Mouse (Mus musculus): ENCODE results near the gene Slc38a2. TPM values are rescaled to one million over a fixed set of nuclear protein-coding genes. Genes with fewer than 3 reads are reported as not detected.

The Slc38a2 gene
- polyA plus RNA-seq, 1 experiment from 2014 or later, result 95.3 TPM

DNA sequence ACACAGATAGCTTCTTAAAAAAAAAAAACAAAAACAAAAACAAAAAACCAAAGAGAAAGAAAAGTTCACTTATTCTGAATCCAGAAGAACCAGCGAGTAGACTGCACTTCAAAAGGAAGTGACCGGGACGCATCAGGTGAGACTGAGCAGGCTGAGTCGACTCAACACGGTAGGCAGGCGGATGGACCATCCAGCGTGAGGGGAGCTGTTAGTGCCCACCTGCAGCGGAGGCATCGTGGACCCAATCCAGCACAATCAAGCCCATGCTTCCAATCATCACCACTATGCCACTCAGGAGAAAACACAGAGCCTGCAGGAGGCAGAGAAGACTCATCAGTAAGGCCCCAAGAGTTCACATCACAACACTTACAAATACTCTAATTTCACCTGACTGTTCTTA lies 9.6 kb downstream of the Slc38a2 start:
- Histone ChIP-seq H3K36me3 (peaks cover 60% of the 10 kb centered on the region), H3K9me3 (no peaks in the 10 kb centered on the region), H3K9ac (no peak overlapping the region), H3K27me3 (replicated peaks) (no peaks in the 10 kb centered on the region), H3K4me1 (replicated peaks) (0 out of 2 replicates have a peak, but pooled peaks cover 3% of the 10 kb centered on the region), H3K4me3 (replicated peaks) (no peak overlapping the region), H3K27ac (no peak overlapping the region), H3K4me2 (replicated peaks) (no peak overlapping the region)
- no peak for ATAC-seq
- 87% methylated on average over 9 of the region's 9 CpGs for WGBS

DNA sequence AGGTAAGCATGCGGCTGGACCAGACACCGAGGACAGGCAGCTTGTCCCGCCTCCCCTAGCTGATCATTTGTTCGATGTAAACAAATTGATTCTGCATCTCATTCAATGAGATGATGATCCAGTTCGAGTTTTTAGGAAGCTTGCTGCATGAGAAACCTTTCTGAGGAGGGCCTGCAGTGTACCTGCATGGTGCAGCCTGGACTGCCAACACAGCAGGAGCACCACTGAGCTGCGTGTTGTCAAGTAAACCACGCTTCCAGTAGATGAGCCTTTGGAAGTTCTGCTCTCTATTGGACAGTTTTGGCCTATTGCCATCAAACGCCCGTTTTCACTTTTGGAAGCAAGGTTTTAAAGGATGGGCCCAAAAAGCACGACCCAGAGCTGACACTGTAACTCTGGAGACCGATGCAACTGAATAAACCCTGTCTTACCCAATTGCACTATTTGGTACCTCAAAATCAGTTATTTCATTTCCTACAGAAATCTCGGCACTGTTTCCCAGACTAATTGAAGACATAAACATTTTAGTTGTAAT lies 10.7 kb downstream of the Slc38a2 start:
- ATAC-seq, result no peak
- Histone ChIP-seq H3K4me3 (replicated peaks) (no peak overlapping the region), H3K9ac (no peak overlapping the region), H3K9me3 (no peaks in the 10 kb centered on the region), H3K4me1 (replicated peaks) (0 out of 2 replicates have a peak, but pooled peaks cover 7% of the 10 kb centered on the region), H3K36me3 (peaks cover 51% of the 10 kb centered on the region), H3K27ac (no peak overlapping the region), H3K4me2 (replicated peaks) (no peak overlapping the region), H3K27me3 (replicated peaks) (no peaks in the 10 kb centered on the region)
- 88% methylated on average over 12 of the region's 12 CpGs for WGBS

DNA sequence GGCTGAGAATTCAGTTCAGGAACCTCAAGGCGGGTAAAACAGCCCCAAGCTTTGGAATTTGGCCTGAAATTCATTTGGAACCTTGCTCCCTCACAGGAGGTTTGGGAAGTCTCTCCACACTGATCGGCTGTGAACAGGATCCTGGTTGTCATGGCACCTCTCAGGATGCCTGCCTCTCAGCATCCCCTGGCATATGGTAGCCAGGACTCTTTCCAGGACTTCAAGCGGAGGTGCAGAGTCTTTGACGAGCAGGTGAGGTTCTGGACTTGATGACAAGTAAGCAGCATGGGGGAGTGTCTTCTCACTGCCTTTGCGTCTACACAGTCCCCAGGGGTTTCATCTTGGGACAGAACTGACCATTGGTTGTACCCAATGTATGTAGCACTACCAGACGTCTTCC lies 11.5 kb downstream of the Slc38a2 start:
- Histone ChIP-seq H3K9me3 (no peaks in the 10 kb centered on the region), H3K27ac (no peak overlapping the region), H3K36me3 (peaks cover 44% of the 10 kb centered on the region), H3K4me3 (replicated peaks) (no peak overlapping the region), H3K4me1 (replicated peaks) (0 out of 2 replicates have a peak, but pooled peaks cover 4% of the 10 kb centered on the region), H3K9ac (no peak overlapping the region), H3K27me3 (replicated peaks) (no peaks in the 10 kb centered on the region), H3K4me2 (replicated peaks) (no peak overlapping the region)
- 83% methylated on average over 6 of the region's 6 CpGs for WGBS
- ATAC-seq, result no peak

GRCm38 (mm10) chr15:96687366-96687765 lies 12.2 kb downstream of the Slc38a2 start:
- Histone ChIP-seq H3K27ac (no peak overlapping the region), H3K9me3 (no peaks in the 10 kb centered on the region), H3K36me3 (peaks cover 37% of the 10 kb centered on the region), H3K9ac (no peak overlapping the region), H3K4me3 (replicated peaks) (no peak overlapping the region), H3K4me1 (replicated peaks) (0 out of 2 replicates have a peak, but pooled peaks cover 4% of the 10 kb centered on the region), H3K4me2 (replicated peaks) (no peak overlapping the region), H3K27me3 (replicated peaks) (no peaks in the 10 kb centered on the region)
- ATAC-seq, result no peak
- WGBS, result 30% methylated on average over 1 of the region's 1 CpGs

DNA sequence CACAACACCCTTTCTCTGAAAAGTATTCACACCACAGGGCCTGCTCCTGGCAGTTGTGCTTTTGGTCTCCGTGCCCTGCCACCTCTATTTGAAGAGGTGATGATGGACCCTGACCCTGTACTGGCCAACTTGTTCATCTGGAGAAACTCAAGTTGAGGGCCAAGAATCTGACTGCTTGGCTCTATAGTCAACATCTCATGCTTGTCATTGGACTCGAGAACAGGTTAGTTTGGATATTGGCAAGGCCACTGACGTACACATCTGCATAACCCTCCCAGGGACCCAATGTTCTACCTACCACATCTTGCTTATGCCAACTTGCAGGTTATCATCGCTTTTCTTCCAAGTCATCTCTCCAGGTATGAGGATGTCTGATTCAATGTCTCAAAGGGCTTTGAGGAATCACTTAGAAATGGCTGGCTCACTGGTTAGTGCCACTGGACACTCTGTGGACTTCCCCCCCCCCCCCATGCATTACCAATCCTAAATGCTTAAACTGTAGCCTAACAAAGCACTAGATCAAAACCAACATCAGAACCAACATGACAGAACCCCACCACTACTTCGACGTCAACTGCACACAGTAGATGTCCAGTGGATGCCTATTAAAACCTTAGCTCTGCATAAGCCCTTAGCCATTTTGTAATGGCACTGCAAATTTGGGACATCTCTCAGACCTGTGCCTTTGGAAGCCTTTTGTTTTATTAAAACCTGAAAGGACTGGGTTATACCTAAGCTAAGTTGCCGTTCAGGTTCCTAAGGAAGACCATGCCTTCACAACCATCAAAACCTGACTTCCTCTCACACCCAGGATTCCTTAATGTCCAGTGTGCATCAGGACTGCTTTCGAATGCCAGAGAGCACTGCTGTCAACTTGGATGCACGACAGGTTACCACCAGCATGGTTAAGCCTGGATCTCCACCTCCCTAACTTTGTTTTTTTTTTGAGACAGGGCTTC lies 13.1 kb downstream of the Slc38a2 start:
- Histone ChIP-seq H3K27me3 (replicated peaks) (no peaks in the 10 kb centered on the region), H3K4me1 (replicated peaks) (0 out of 2 replicates have a peak, but pooled peaks cover 4% of the 10 kb centered on the region), H3K9ac (no peak overlapping the region), H3K27ac (no peak overlapping the region), H3K4me3 (replicated peaks) (no peak overlapping the region), H3K36me3 (peaks cover 29% of the 10 kb centered on the region), H3K4me2 (replicated peaks) (no peak overlapping the region), H3K9me3 (no peaks in the 10 kb centered on the region)
- ATAC-seq, result no peak
- 78% methylated on average over 9 of the region's 9 CpGs for WGBS

- ATAC-seq, result no peak
- 64% methylated on average over 6 of the region's 6 CpGs for WGBS
- Histone ChIP-seq H3K36me3 (peaks cover 17% of the 10 kb centered on the region), H3K4me3 (replicated peaks) (no peak overlapping the region), H3K27me3 (replicated peaks) (no peaks in the 10 kb centered on the region), H3K27ac (no peak overlapping the region), H3K9me3 (no peaks in the 10 kb centered on the region), H3K4me1 (replicated peaks) (0 out of 2 replicates have a peak, but pooled peaks cover 4% of the 10 kb centered on the region), H3K4me2 (replicated peaks) (no peak overlapping the region), H3K9ac (no peak overlapping the region)
These were observed 14.3 kb downstream of the Slc38a2 start for GRCm38 (mm10) chr15:96685273-96685672.

DNA sequence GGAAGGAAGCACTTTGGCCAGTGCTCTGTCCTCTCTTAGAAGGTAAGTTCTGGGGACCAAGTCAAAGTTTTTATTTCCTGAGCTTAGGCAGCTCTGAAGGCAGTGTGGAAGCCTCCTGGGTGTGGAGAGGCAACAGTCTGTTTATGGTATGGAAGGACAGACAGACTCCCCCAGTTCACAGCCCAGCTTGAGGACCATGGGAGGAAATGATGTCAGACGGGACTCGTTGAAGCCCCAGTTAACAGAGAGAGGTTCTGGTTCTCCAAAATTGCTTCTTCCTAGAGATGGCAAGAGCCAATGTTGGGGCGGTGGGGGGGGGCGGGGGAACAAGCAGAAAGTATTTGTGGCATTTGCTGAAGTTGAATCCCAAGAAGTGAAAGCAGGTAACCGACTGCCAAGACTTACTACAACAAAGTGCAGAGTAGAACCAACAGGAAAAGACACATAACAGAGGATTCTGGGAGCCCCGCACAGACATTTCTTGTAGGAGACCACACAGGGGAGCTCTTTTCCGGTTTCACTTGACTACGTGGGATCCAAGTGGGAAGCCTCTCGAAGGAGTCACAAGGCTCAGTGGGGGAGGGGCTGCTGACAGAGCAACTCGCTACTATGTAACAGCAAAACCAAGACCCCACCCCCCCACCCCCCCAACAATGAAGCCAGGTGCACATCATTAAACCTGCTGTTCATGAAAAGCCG lies 15.2 kb downstream of the Slc38a2 start:
- H3K27me3 ChIP-seq (replicated peaks), result no peaks in the 10 kb centered on the region
- no peaks in the 10 kb centered on the region for H3K9me3 ChIP-seq
- H3K4me3 ChIP-seq (replicated peaks), result no peak overlapping the region
- H3K4me1 ChIP-seq (replicated peaks), result 0 out of 2 replicates have a peak, but pooled peaks cover 4% of the 10 kb centered on the region
- H3K4me2 ChIP-seq (replicated peaks), result peak overlapping the region; percentile 18; the same call in 1 of the 2 replicates
- ATAC-seq, result peak; percentile 26; the same call in 1 of the 2 replicates
- H3K9ac ChIP-seq, result no peak overlapping the region
- H3K27ac ChIP-seq, result no peak overlapping the region
- peaks cover 14% of the 10 kb centered on the region for H3K36me3 ChIP-seq
- WGBS, result 37% methylated on average over 11 of the region's 11 CpGs

DNA sequence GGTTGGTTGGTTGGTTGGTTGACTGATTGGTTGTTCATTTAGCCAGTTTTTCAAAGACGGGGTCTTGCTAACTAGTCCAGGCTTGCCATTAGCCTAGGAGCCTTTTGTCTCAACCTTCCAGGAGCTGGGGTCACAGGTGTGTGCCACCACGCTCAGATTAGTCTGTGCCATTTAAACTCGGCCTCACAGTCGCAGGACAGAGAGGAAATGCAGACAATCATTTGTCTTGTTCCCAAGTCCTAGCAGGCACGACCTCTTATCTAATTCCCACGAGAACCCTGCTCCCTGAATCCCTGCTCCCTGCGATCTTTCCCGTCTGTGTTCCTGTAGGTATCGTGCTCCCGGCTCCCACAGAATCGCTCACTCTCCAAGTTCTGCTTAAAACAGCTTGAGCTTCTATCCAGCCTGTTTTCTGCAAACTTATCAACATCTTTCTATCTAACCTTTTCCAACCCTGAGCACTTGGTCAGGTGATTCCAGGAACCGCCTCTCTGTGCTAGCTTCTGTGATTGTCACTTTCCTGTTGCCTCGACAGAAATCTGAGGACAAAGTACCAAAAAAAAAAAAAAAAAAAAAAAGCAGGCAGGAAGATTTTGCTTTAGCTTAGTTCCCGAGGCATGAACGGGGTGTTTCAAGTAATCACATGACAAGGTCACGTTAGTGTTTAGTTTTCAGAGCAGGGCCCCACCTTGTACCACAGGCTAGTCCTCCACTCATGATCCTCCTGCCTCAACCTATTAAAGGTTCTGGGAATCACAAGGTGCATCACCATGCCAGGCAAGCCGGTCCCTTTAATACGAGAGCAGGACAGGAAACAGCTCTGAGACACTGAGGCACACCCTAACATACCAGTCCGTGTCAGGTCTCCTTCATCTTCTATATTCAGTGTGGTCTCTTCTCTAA lies 20.4 kb downstream of the Slc38a2 start:
- WGBS, result 50% methylated on average over 19 of the region's 19 CpGs
- Histone ChIP-seq H3K36me3 (no peaks in the 10 kb centered on the region), H3K9me3 (no peaks in the 10 kb centered on the region), H3K4me2 (replicated peaks) (no peak overlapping the region; the same call in 1 of the 2 replicates), H3K27me3 (replicated peaks) (no peaks in the 10 kb centered on the region), H3K4me1 (replicated peaks) (peaks cover 2% of the 10 kb centered on the region; the same call in 1 of the 2 replicates), H3K9ac (no peak overlapping the region), H3K27ac (no peak overlapping the region), H3K4me3 (replicated peaks) (no peak overlapping the region)
- ATAC-seq, result peak; percentile 66

DNA sequence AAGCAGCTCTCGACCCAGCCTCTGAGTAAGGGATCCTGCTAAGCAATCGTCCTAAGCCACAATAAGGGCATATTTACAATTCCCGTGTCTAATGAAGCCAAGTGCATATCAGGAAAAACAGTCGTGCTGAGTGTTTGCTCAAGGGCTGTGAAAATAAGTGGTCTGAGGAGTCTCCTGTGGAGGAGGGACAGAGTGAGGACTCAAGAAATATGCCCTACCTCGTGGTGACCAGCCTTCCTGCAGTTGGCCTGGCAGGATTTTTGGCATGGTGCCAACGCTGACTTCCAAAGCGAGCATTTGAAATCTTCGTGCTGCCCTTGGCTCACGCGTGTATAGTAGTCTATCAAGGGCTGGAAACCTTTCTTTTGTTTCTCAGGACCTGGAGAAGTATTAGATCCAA lies 23.0 kb downstream of the Slc38a2 start:
- no peak overlapping the region for H3K4me2 ChIP-seq (replicated peaks)
- H3K9me3 ChIP-seq, result no peaks in the 10 kb centered on the region
- H3K4me3 ChIP-seq (replicated peaks), result no peak overlapping the region
- ATAC-seq, result peak; percentile 39
- no peak overlapping the region for H3K9ac ChIP-seq
- WGBS, result 31% methylated on average over 10 of the region's 10 CpGs
- H3K4me1 ChIP-seq (replicated peaks), result peaks cover 2% of the 10 kb centered on the region; the same call in 1 of the 2 replicates
- H3K27me3 ChIP-seq (replicated peaks), result no peaks in the 10 kb centered on the region
- H3K27ac ChIP-seq, result no peak overlapping the region
- H3K36me3 ChIP-seq, result no peaks in the 10 kb centered on the region

DNA sequence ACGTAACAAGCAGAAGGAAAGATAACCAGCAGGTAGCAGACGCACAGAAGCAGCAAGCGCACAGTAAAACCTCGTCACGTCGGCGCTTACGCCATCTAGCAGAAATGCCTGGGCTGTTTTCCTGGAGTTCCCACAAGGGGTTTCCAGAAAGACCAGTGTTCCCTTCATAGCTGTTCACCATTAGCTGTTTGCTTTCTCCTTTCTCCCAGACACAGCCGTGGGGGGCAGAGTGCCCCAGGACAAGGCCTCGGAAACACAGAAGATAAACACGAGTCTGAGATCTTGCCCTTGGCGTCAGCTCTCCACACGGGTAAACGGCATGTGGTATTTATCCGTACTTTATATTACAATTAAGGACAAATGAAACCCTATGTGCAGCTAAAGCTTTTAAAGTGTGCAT lies 23.8 kb downstream of the Slc38a2 start:
- no peak overlapping the region for H3K4me3 ChIP-seq (replicated peaks)
- no peaks in the 10 kb centered on the region for H3K9me3 ChIP-seq
- no peak for ATAC-seq
- no peak overlapping the region for H3K9ac ChIP-seq
- no peaks in the 10 kb centered on the region for H3K36me3 ChIP-seq
- H3K27me3 ChIP-seq (replicated peaks), result no peaks in the 10 kb centered on the region
- 65% methylated on average over 15 of the region's 15 CpGs for WGBS
- H3K4me2 ChIP-seq (replicated peaks), result no peak overlapping the region
- no peak overlapping the region for H3K27ac ChIP-seq
- H3K4me1 ChIP-seq (replicated peaks), result peaks cover 2% of the 10 kb centered on the region; the same call in 1 of the 2 replicates

- ATAC-seq, result no peak
- Histone ChIP-seq H3K9me3 (no peaks in the 10 kb centered on the region), H3K4me2 (replicated peaks) (no peak overlapping the region), H3K9ac (no peak overlapping the region), H3K27ac (no peak overlapping the region), H3K27me3 (replicated peaks) (no peaks in the 10 kb centered on the region), H3K4me1 (replicated peaks) (peaks cover 2% of the 10 kb centered on the region; the same call in 1 of the 2 replicates), H3K4me3 (replicated peaks) (no peak overlapping the region), H3K36me3 (no peaks in the 10 kb centered on the region)
- WGBS, result 83% methylated on average over 11 of the region's 11 CpGs
These were observed 24.5 kb downstream of the Slc38a2 start for GRCm38 (mm10) chr15:96675055-96675454.

Measured in intestine, embryonic 15.5 days (tissue).